Mouse (Mus musculus) central nervous system, embryonic 18 days (tissue): ENCODE data around the gene Fam181b. TPM values are rescaled to one million over a fixed set of nuclear protein-coding genes. Genes with fewer than 3 reads are reported as not detected.

ENCODE experiments used
- polyA plus RNA-seq: library from polyadenylated mRNA; depleted of rRNA; stranded (reverse); fragments of >200 nt; gene quantifications from 2 replicates; pipeline ENCODE4 v1.2.3, GENCODE M21; 2012; rRNA removed

Gene Fam181b
- 26.4 and 28.4 TPM in 2 replicates for polyA plus RNA-seq

GRCm38 (mm10) chr7:93079785-93080730, at the start of gene Fam181b:
Gene Fam181b, plus strand, starts transcription at chr7:93079865.

Other genes with a start within 250 kb of the Fam181b start
- 2.2 and 2.4 TPM in 2 replicates for gene Ddias, start 205.6 kb upstream of the Fam181b start, polyA plus RNA-seq
- gene Prcp, start 205.4 kb upstream of the Fam181b start, polyA plus RNA-seq, result 14.7 and 17.4 TPM in 2 replicates